Mouse (Mus musculus) stomach, postnatal 0 days (tissue): ENCODE data around the gene Acsl4. TPM values are rescaled to one million over a fixed set of nuclear protein-coding genes. Genes with fewer than 3 reads are reported as not detected.
A peak's percentile ranks its signal among the peaks of the same experiment; 100 is the strongest.

Experiments used
- ATAC-seq: fragments of 200-750 bp; cut with Nextera tagmentation; 2 replicates; pipeline ENCODE4 v1.8.0; 2017; ENCODE audit not compliant: low FRiP score, low TSS enrichment
- DNase-seq: peaks from one replicate; pipeline ENCODE4 v3.0.0-alpha.2; 2016; ENCODE audit warnings: low spot score
- H3K27ac ChIP-seq: fragments of 300-500 bp; sonication (generic); replicated peaks from 2 replicates; pipeline ENCODE4 v1.5.1; 2014; ENCODE audit warnings: mild to moderate bottlenecking, control low read depth
- H3K27me3 ChIP-seq: fragments of 300-500 bp; sonication (generic); 2 replicates; pipeline ENCODE4 v1.6.1; 2014; ENCODE audit warnings: low read length; ENCODE audit not compliant: control insufficient read depth, insufficient read depth
- H3K36me3 ChIP-seq: fragments of 300-500 bp; sonication (generic); 2 replicates; pipeline ENCODE4 v1.6.1; 2014; ENCODE audit warnings: low read length, mixed read lengths; ENCODE audit not compliant: control insufficient read depth, insufficient read depth
- H3K4me1 ChIP-seq: fragments of 300-500 bp; sonication (generic); replicated peaks from 2 replicates; pipeline ENCODE4 v1.6.1; 2014; ENCODE audit warnings: antibody characterized with exemption; ENCODE audit not compliant: control insufficient read depth, insufficient read depth
- H3K4me2 ChIP-seq: fragments of 300-500 bp; sonication (generic); replicated peaks from 2 replicates; pipeline ENCODE4 v1.6.1; 2014; ENCODE audit warnings: low read depth, mild to moderate bottlenecking, control low read depth, moderate library complexity
- H3K4me3 ChIP-seq: fragments of 300-500 bp; sonication (generic); 2 replicates; pipeline ENCODE4 v1.5.1; 2014; ENCODE audit warnings: low read depth, low read length, control low read depth
- H3K9ac ChIP-seq: fragments of 300-500 bp; sonication (generic); 2 replicates; pipeline ENCODE4 v1.6.1; 2014; ENCODE audit warnings: mild to moderate bottlenecking, low read length, control low read depth, mixed read lengths
- H3K9me3 ChIP-seq: fragments of 300-500 bp; sonication (generic); 2 replicates; pipeline ENCODE4 v1.6.1; 2016; ENCODE audit warnings: low read length; ENCODE audit not compliant: control insufficient read depth
- CTCF ChIP-seq: IDR thresholded peaks from 2 replicates; pipeline ENCODE4 v1.5.1; 2016; ENCODE audit warnings: antibody characterized with exemption, low read depth, mild to moderate bottlenecking, moderate library complexity
- EP300 ChIP-seq: optimal IDR thresholded peaks from 2 replicates; pipeline ENCODE3; 2016; ENCODE audit warnings: antibody characterized with exemption
- WGBS: fragments of 180-500 bp; shearing (Covaris S2); extraction: QIAGEN DNeasy Blood & Tissue Kit; methylation state at CpG from one replicate; pipeline ENCODE4 v1.1.7; 2014; 5-methylcytosine and 5-hydroxymethylcytosine counted together
- polyA plus RNA-seq: library from polyadenylated mRNA; unstranded; fragments of >200 nt; fragmentation: Nextera tagmentation; extraction: Ambion mirVana; gene quantifications from 2 replicates; pipeline ENCODE4 v1.2.1, GENCODE M21; 2015

Gene Acsl4
- polyA plus RNA-seq, 1 experiment from 2014 or later: 9.1 TPM

GRCm38 (mm10) chrX:142376747-142377146 is 13.6 kb downstream of the Acsl4 start:
- Histone ChIP-seq H3K27me3 (no peaks in the 10 kb centered on the region), H3K9ac (no peak overlapping the region), H3K4me2 (no peak overlapping the region), H3K36me3 (no peaks in the 10 kb centered on the region), H3K27ac (no peak overlapping the region), H3K4me1 (no peaks in the 10 kb centered on the region), H3K9me3 (no peaks in the 10 kb centered on the region), H3K4me3 (no peak overlapping the region)
- TF ChIP-seq CTCF: no peak
- TF ChIP-seq EP300: no peak
- 47% methylated on average over 3 of the region's 3 CpGs for WGBS
- DNase-seq (no peak), ATAC-seq (no peak)

GRCm38 (mm10) chrX:142375519-142375918 is 14.8 kb downstream of the Acsl4 start:
- Histone ChIP-seq H3K9ac (no peak overlapping the region), H3K9me3 (no peaks in the 10 kb centered on the region), H3K4me3 (no peak overlapping the region), H3K36me3 (no peaks in the 10 kb centered on the region), H3K27me3 (no peaks in the 10 kb centered on the region), H3K4me1 (no peaks in the 10 kb centered on the region), H3K27ac (no peak overlapping the region), H3K4me2 (no peak overlapping the region)
- 78% methylated on average over 4 of the region's 4 CpGs for WGBS
- DNase-seq (no peak), ATAC-seq (no peak)
- TF ChIP-seq CTCF: 0 out of 2 replicates have a peak, but pooled peaks have one; percentile 2
- TF ChIP-seq EP300: no peak

GRCm38 (mm10) chrX:142372393-142372792 is 17.9 kb downstream of the Acsl4 start:
- no peaks in the 10 kb centered on the region for H3K27me3 ChIP-seq
- no peak for ATAC-seq
- H3K4me1 ChIP-seq: no peaks in the 10 kb centered on the region
- 13% methylated on average over 3 of the region's 3 CpGs for WGBS
- no peaks in the 10 kb centered on the region for H3K9me3 ChIP-seq
- H3K27ac ChIP-seq: no peak overlapping the region
- TF ChIP-seq EP300: no peak
- peak; percentile 85 for TF ChIP-seq CTCF
- DNase-seq: peak; percentile 25
- no peaks in the 10 kb centered on the region for H3K36me3 ChIP-seq
- no peak overlapping the region for H3K9ac ChIP-seq
- H3K4me2 ChIP-seq: no peak overlapping the region
- no peak overlapping the region for H3K4me3 ChIP-seq

- no peak overlapping the region for H3K9ac ChIP-seq
These were observed 20.4 kb downstream of the Acsl4 start for GRCm38 (mm10) chrX:142369935-142370334.

GRCm38 (mm10) chrX:142363882-142364281 is 26.5 kb downstream of the Acsl4 start:
- Histone ChIP-seq H3K27ac (no peak overlapping the region), H3K36me3 (no peaks in the 10 kb centered on the region), H3K4me1 (no peaks in the 10 kb centered on the region), H3K9me3 (no peaks in the 10 kb centered on the region), H3K4me3 (no peak overlapping the region), H3K27me3 (no peaks in the 10 kb centered on the region), H3K4me2 (no peak overlapping the region), H3K9ac (no peak overlapping the region)
- DNase-seq (no peak), ATAC-seq (no peak)
- TF ChIP-seq CTCF: no peak
- no peak for TF ChIP-seq EP300
- 84% methylated on average over 1 of the region's 1 CpGs for WGBS

More at GRCm38 (mm10) chrX:142369935-142370334, 20.4 kb downstream of the Acsl4 start:
- Histone ChIP-seq H3K27me3 (no peaks in the 10 kb centered on the region), H3K27ac (no peak overlapping the region), H3K4me2 (no peak overlapping the region), H3K4me1 (no peaks in the 10 kb centered on the region), H3K9me3 (no peaks in the 10 kb centered on the region), H3K4me3 (no peak overlapping the region), H3K36me3 (no peaks in the 10 kb centered on the region)
- TF ChIP-seq EP300: no peak
- TF ChIP-seq CTCF: no peak
- no peak for DNase-seq
- ATAC-seq: no peak
- WGBS: 33% methylated on average over 7 of the region's 7 CpGs

- Histone ChIP-seq H3K27ac (no peak overlapping the region), H3K9me3 (no peaks in the 10 kb centered on the region), H3K27me3 (no peaks in the 10 kb centered on the region), H3K4me1 (no peaks in the 10 kb centered on the region), H3K4me2 (no peak overlapping the region), H3K9ac (no peak overlapping the region), H3K36me3 (no peaks in the 10 kb centered on the region), H3K4me3 (no peak overlapping the region)
- 68% methylated on average over 7 of the region's 7 CpGs for WGBS
- TF ChIP-seq EP300 (no peak), CTCF (no peak)
- ATAC-seq (no peak), DNase-seq (no peak)
These were observed 31.3 kb downstream of the Acsl4 start for GRCm38 (mm10) chrX:142359031-142359430.
